Mouse (Mus musculus) limb, embryonic 11.5 days (tissue): ENCODE measurements at regions not wholly inside any gene's neighbourhood (a gene's known extent, or its start where the extent isn't known, plus 50 kb on each side); places are given as distances from the start of the nearest gene placed in this dataset.

Experiments
- ATAC-seq: fragments of 200-750 bp; cut with Nextera tagmentation; 2 replicates; pipeline ENCODE4 v1.8.0; 2017; ENCODE audit warnings: low read depth; ENCODE audit not compliant: insufficient number of reproducible peaks, low FRiP score, low TSS enrichment
- DNase-seq: peaks from one replicate; pipeline ENCODE4 v3.0.0-alpha.2; 2015; ENCODE audit warnings: low spot score
- H3K27ac ChIP-seq: fragments of 300-500 bp; sonication (generic); replicated peaks from 2 replicates; pipeline ENCODE4 v1.5.1; 2014; ENCODE audit warnings: low read depth, mild to moderate bottlenecking, low read length
- H3K27me3 ChIP-seq: fragments of 300-500 bp; sonication (generic); 2 replicates; pipeline ENCODE4 v1.6.1; 2014; ENCODE audit warnings: mild to moderate bottlenecking, low read length, mixed read lengths; ENCODE audit not compliant: control insufficient read depth, insufficient read depth
- H3K36me3 ChIP-seq: fragments of 300-500 bp; sonication (generic); 2 replicates; pipeline ENCODE4 v1.6.1; 2014; ENCODE audit warnings: mild to moderate bottlenecking, low read length, moderate library complexity, mixed read lengths; ENCODE audit not compliant: control insufficient read depth, insufficient read depth
- H3K4me1 ChIP-seq: fragments of 300-500 bp; sonication (generic); 2 replicates; pipeline ENCODE4 v1.6.1; 2014; ENCODE audit warnings: low read length, mixed read lengths; ENCODE audit not compliant: control insufficient read depth, insufficient read depth
- H3K4me2 ChIP-seq: fragments of 300-500 bp; sonication (generic); 2 replicates; pipeline ENCODE4 v1.6.1; 2014; ENCODE audit warnings: low read depth, mild to moderate bottlenecking, moderate library complexity; ENCODE audit not compliant: severe bottlenecking
- H3K4me3 ChIP-seq: fragments of 300-500 bp; sonication (generic); 2 replicates; pipeline ENCODE4 v1.5.1; 2014; ENCODE audit warnings: low read depth, low read length
- H3K9ac ChIP-seq: fragments of 300-500 bp; sonication (generic); 2 replicates; pipeline ENCODE4 v1.6.1; 2014; ENCODE audit warnings: mild to moderate bottlenecking, low read length
- H3K9me3 ChIP-seq: fragments of 300-500 bp; sonication (generic); 2 replicates; pipeline ENCODE4 v1.6.1; 2016; ENCODE audit warnings: low read length; ENCODE audit not compliant: control insufficient read depth
- WGBS: fragments of 180-500 bp; shearing (Covaris S2); extraction: QIAGEN DNeasy Blood & Tissue Kit; methylation state at CpG from one replicate; pipeline ENCODE4 v1.1.7; 2014; 5-methylcytosine and 5-hydroxymethylcytosine counted together

GRCm38 (mm10) chr16:95168349-95168748 is 89.0 kb upstream of the Kcnj15 start:
- no peaks in the 10 kb centered on the region for H3K4me1 ChIP-seq
- no peaks in the 10 kb centered on the region for H3K36me3 ChIP-seq
- no peaks in the 10 kb centered on the region for H3K9me3 ChIP-seq
- H3K4me2 ChIP-seq: no peak overlapping the region
- ATAC-seq (no peak), DNase-seq (no peak)
- WGBS: 81% methylated on average over 7 of the region's 7 CpGs
- no peak overlapping the region for H3K9ac ChIP-seq
- no peak overlapping the region for H3K27ac ChIP-seq
- H3K27me3 ChIP-seq: no peaks in the 10 kb centered on the region
- no peak overlapping the region for H3K4me3 ChIP-seq

- DNase-seq (no peak), ATAC-seq (no peak)
- Histone ChIP-seq H3K4me3 (no peak overlapping the region), H3K4me1 (no peaks in the 10 kb centered on the region), H3K36me3 (no peaks in the 10 kb centered on the region), H3K9ac (no peak overlapping the region), H3K27ac (no peak overlapping the region), H3K4me2 (no peak overlapping the region), H3K27me3 (no peaks in the 10 kb centered on the region), H3K9me3 (no peaks in the 10 kb centered on the region)
- 97% methylated on average over 1 of the region's 1 CpGs for WGBS
These were observed 88.0 kb upstream of the Kcnj15 start for GRCm38 (mm10) chr16:95169346-95169745.

GRCm38 (mm10) chr16:95180562-95180961 is 76.8 kb upstream of the Kcnj15 start:
- Histone ChIP-seq H3K4me2 (no peak overlapping the region), H3K4me3 (no peak overlapping the region), H3K27me3 (no peaks in the 10 kb centered on the region), H3K4me1 (no peaks in the 10 kb centered on the region), H3K27ac (no peak overlapping the region), H3K9me3 (no peaks in the 10 kb centered on the region), H3K9ac (no peak overlapping the region), H3K36me3 (no peaks in the 10 kb centered on the region)
- WGBS: 82% methylated on average over 5 of the region's 5 CpGs
- ATAC-seq (no peak), DNase-seq (no peak)

- no peaks in the 10 kb centered on the region for H3K27me3 ChIP-seq
- 88% methylated on average over 9 of the region's 9 CpGs for WGBS
- DNase-seq: no peak
- no peak for ATAC-seq
- no peak overlapping the region for H3K9ac ChIP-seq
- no peak overlapping the region for H3K27ac ChIP-seq
- H3K4me3 ChIP-seq: no peak overlapping the region
- H3K4me1 ChIP-seq: no peaks in the 10 kb centered on the region
- H3K4me2 ChIP-seq: no peak overlapping the region
- no peaks in the 10 kb centered on the region for H3K9me3 ChIP-seq
- no peaks in the 10 kb centered on the region for H3K36me3 ChIP-seq
These were observed 72.0 kb upstream of the Kcnj15 start for GRCm38 (mm10) chr16:95185341-95185740.

GRCm38 (mm10) chr16:95189114-95189513 is 68.2 kb upstream of the Kcnj15 start:
- ATAC-seq: no peak
- H3K9me3 ChIP-seq: no peaks in the 10 kb centered on the region

DNA sequence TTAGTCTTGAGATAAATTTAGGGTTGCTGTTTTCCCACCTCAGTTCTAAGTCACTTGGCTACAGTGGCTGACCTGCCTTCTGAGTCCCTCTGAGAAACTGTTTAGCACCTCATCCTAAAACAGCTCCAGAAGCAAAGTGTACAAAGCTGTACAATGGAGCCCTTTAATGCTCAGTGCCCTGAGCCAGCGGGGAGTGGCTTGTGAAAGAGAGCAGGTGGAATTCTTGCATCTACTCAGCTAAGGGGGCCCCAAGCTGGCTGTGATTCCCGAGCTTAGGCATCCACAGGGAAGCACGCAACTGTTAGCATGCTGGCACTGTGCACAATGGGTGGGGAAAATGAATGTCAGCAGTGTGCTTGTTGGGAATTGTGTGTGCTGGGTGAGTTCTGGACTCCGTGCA is 63.2 kb upstream of the Kcnj15 start:
- H3K27me3 ChIP-seq: no peaks in the 10 kb centered on the region
- no peak overlapping the region for H3K4me3 ChIP-seq
- no peak for DNase-seq
- WGBS: 77% methylated on average over 4 of the region's 4 CpGs
- ATAC-seq: no peak
- H3K36me3 ChIP-seq: no peaks in the 10 kb centered on the region
- no peak overlapping the region for H3K4me2 ChIP-seq
- H3K9me3 ChIP-seq: no peaks in the 10 kb centered on the region
- no peaks in the 10 kb centered on the region for H3K4me1 ChIP-seq
- H3K27ac ChIP-seq: no peak overlapping the region
- H3K9ac ChIP-seq: no peak overlapping the region

More at GRCm38 (mm10) chr16:95189114-95189513, 68.2 kb upstream of the Kcnj15 start:
- 95% methylated on average over 8 of the region's 8 CpGs for WGBS
- DNase-seq: no peak
- Histone ChIP-seq H3K4me2 (no peak overlapping the region), H3K4me1 (no peaks in the 10 kb centered on the region), H3K27ac (no peak overlapping the region), H3K36me3 (no peaks in the 10 kb centered on the region), H3K4me3 (no peak overlapping the region), H3K27me3 (no peaks in the 10 kb centered on the region), H3K9ac (no peak overlapping the region)

GRCm38 (mm10) chr16:95196141-95196540 is 61.2 kb upstream of the Kcnj15 start:
- Histone ChIP-seq H3K4me2 (no peak overlapping the region), H3K27ac (no peak overlapping the region), H3K9ac (no peak overlapping the region), H3K4me1 (no peaks in the 10 kb centered on the region), H3K9me3 (no peaks in the 10 kb centered on the region), H3K27me3 (no peaks in the 10 kb centered on the region), H3K36me3 (no peaks in the 10 kb centered on the region), H3K4me3 (no peak overlapping the region)
- WGBS: 85% methylated on average over 4 of the region's 4 CpGs
- DNase-seq (no peak), ATAC-seq (no peak)

DNA sequence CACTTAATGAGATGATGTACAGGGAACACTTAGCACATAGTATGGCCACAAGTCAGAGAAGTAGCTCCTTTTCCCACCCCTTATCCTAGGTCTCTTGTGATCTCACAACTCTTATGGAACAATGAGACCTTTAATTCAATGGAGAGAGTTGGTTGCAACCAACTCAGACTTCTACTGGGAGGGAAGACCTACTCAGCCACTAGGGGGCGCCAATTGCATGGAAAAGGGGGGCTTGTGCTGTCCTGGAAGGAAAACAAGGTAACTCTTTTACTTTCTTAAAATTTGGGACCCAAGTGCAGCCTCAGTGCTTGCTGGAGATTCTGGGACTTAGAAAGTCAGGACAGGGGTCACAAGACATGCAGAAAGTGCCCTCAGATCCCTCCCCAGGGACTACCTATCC is 60.7 kb upstream of the Kcnj15 start:
- Histone ChIP-seq H3K4me3 (no peak overlapping the region), H3K4me2 (no peak overlapping the region), H3K36me3 (no peaks in the 10 kb centered on the region), H3K9me3 (no peaks in the 10 kb centered on the region), H3K4me1 (no peaks in the 10 kb centered on the region), H3K27me3 (no peaks in the 10 kb centered on the region), H3K27ac (no peak overlapping the region), H3K9ac (no peak overlapping the region)
- ATAC-seq (no peak), DNase-seq (peak; percentile 90)
- 0% methylated on average over 1 of the region's 1 CpGs for WGBS

DNA sequence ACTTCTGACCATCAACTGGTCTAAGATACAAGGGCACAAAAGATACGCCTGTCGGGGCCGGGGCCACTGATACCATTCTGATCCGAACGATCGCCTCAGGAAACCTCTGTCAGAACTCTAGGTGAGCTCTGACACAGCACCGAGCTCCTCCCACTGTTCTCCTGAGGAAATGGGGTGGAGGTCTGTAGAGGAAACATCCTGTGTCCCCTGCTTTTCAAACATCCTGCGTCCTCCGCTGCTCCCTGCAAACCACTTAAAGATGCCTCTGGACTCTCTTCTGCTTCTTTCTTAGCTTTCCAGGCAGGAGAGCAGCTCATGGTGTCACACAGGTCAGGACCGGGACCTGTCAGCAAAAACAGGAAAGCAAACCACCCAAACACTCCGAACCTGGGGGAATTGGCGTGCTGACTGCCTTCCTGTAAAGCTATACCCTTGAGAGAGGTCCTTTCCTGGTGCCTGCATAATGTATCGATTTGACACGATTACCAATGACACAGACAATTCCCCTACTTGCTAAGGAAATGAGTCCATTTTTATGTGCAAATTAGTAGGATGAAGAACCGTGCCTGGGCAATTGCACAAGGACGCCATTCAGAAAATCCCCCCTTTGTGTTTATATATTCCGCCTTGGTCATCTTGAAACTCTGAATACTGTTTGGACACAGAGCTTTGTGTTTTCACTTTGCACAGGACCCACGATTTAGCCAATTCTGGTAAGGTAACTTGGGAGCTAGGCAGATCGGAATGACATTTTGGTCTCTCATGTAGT is 58.4 kb upstream of the Kcnj15 start:
- Histone ChIP-seq H3K4me2 (no peak overlapping the region), H3K36me3 (no peaks in the 10 kb centered on the region), H3K27me3 (no peaks in the 10 kb centered on the region), H3K9me3 (no peaks in the 10 kb centered on the region), H3K4me3 (no peak overlapping the region), H3K9ac (no peak overlapping the region), H3K4me1 (no peaks in the 10 kb centered on the region), H3K27ac (no peak overlapping the region)
- 79% methylated on average over 19 of the region's 19 CpGs for WGBS
- no peak for DNase-seq
- ATAC-seq: no peak
